Mouse (Mus musculus) duodenum, adult 2 months (tissue): ENCODE measurements around the gene Pde4a. TPM values are rescaled to one million over a fixed set of nuclear protein-coding genes. Genes with fewer than 3 reads are reported as not detected.

Experiments used
- polyA plus RNA-seq: library from polyadenylated mRNA; depleted of rRNA; stranded (reverse); fragments of >200 nt; gene quantifications from 2 replicates; pipeline ENCODE4 v1.2.3, GENCODE M21; 2012; ENCODE audit warnings: low replicate concordance; rRNA removed

Gene Pde4a
- 2.9 and 4.7 TPM in 2 replicates for polyA plus RNA-seq

DNA sequence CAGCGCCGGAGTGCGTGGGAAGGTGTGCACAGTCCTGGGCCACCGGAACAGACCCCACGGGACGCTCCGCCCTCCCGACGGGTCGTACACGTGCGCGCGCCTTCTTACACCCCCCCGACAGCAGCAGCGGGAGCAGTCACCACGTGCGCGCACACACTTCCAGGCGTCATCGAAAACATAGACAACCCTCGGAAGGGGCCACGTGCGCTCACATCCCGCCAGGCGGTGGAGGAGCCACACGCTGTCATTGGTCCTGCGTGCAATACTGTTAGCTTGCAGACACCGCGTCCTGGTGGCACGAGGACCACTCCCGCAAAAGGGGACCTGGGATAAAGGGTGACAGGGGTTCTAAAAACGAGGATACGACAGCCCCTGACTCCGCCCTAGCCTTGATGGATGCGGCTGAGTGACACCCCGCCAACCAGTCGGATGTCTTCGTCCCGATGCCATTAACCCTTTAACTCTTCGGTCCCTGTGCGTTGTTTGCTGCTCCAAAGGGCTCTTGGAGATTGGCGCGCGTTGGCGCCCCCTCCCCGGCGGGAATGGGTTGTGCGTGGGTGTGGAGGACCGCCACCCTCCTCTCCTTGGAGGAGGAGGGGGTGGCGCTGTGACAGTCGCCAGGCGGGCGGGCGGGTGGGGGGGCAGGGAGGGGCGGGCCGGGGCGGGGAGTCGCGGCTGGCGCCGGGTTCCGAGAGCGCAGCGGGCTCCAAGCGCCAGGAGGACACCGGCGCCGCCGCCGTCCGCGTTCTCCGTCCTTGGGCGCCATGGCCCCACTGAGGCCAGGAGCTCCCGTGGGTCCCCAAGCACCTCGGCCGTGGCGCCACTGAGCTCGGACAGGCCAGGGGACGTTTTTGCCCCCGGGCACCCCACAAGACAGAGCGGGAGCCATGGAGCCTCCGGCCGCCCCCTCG is at the start of gene Pde4a:
TSS of gene Pde4a (plus strand) at position 674 of the 911 bp plus-strand sequence.

DNA sequence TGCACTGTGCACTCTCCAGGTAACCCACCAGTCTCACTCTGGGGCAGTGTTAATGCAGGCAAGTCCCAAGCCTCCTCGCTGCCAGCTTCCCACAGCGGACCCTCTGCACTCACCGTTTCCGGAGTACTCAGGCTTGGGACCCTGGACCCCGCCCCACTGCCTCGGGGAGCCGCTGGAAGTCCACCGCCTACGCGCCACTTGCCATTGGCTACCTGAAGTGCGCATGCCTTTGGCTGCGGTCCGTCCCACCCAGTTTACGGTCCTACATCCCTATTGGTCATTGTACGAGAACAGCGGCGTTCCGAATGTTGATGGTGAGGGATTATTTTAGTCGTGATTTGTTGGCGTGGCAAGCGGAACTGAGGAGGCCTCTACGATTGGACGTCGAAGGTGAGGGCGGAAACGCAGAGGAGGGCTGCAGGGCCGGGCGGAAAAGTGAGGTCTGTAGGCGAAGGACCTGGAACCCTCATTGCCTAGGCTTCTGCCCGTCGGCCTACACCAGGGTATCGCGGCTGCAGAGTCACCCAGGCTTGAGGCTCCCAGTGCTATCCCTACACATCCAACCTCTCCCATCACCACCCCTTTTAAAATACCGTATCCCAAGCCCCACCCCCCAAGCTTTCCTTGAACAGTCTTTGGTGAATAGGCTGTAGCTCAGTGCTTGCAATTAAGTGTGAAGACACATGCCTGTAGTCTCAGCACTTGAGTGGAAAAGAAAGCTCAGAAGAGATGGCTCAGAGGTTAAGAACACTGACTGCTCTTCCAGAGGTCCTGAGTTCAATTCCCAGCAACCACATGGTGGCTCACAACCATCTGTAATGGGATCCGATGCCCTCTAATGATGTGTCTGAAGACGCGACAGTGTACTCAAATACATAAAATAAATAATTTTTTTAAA is 34.2 kb upstream of the Pde4a start, which contains the start of gene Tyk2:
TSS of gene Tyk2 (minus strand) at position 185 of the 898 bp plus-strand sequence.

DNA sequence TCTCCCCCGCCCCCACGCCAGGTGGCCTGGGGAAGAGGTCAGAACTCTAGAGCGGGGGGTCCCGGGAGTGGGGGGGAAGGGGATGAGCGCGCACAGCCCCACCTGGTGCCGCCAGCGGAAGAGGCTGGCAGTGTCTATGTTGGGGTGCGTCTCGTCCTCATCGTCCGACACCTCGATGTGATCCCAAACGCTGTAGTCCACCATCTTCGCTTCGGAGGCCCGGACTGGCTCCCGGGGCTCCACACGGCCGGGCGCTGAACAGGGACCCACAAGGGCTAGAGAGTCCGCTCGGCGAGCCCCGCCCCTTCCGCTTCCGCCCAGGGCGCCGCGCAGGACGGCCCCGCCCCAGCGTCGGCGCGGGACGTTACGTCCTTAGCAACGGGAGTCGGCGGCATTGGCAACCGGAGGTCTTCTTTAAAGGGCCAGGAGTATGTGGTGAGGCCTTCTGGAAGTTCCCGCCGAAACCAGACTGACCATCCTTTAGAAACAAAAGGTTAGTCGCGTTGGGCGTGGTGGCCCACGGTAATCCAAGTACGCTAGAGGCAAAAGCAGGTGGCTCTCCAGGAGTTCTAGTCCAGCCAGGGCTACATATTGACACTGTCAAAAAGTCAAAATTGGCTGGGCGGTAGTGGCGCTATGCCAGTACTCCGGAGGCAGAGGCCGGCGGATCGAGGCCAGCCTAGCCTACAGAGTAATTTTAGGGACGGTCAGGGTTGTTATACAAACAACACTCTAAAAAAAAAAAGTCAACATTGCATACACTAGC is 15.7 kb upstream of the Pde4a start, which contains the start of gene Cdc37:
TSS of gene Cdc37 (minus strand) at position 329 of the 766 bp plus-strand sequence.

GRCm38 (mm10) chr9:21238733-21239464 is 73.4 kb downstream of the Pde4a start, which contains the start of gene Keap1:
TSS of gene Keap1 (minus strand) at chr9:21239361.

GRCm38 (mm10) chr9:21248326-21248725 is 82.8 kb downstream of the Pde4a start, which contains the start of gene S1pr5:
TSS of gene S1pr5 (minus strand) at chr9:21248443.

Other genes with a start within 250 kb of the Pde4a start
- gene Dnmt1, start 205.8 kb upstream of the Pde4a start, polyA plus RNA-seq, result 18.2 and 20.2 TPM in 2 replicates
- gene S1pr2, start 188.9 kb upstream of the Pde4a start, polyA plus RNA-seq, result 1.6 and 2.6 TPM in 2 replicates
- 130 and 187 TPM in 2 replicates for gene Mrpl4, start 163.0 kb upstream of the Pde4a start, polyA plus RNA-seq
- 6.5 TPM in 2 replicates for gene Icam1, start 149.7 kb upstream of the Pde4a start, polyA plus RNA-seq
- gene Icam4, start 136.3 kb upstream of the Pde4a start, polyA plus RNA-seq, result 0.14 and 0.83 TPM in 2 replicates
- 0.13 TPM in 2 replicates for gene Icam5, start 133.6 kb upstream of the Pde4a start, polyA plus RNA-seq
- 0.25 and 0.50 TPM in 2 replicates for gene Zglp1, start 98.6 kb upstream of the Pde4a start, polyA plus RNA-seq
- gene Gm49373, start 92.6 kb upstream of the Pde4a start, polyA plus RNA-seq, result 0.15 and 0.40 TPM in 2 replicates
- gene Fdx1l, start 92.1 kb upstream of the Pde4a start, polyA plus RNA-seq, result 29.2 and 69.8 TPM in 2 replicates
- gene Gm38431, start 73.7 kb upstream of the Pde4a start, polyA plus RNA-seq, result 13.2 and 24.6 TPM in 2 replicates
- gene Raver1, start 73.7 kb upstream of the Pde4a start, polyA plus RNA-seq, result 70.5 and 116 TPM in 2 replicates
- 21.7 and 25.1 TPM in 2 replicates for gene Tyk2, start 34.5 kb upstream of the Pde4a start, polyA plus RNA-seq
- gene Cdc37, start 15.7 kb upstream of the Pde4a start, polyA plus RNA-seq, result 16.3 and 27.9 TPM in 2 replicates
- gene Keap1, start 73.6 kb downstream of the Pde4a start, polyA plus RNA-seq, result 68.3 and 85.9 TPM in 2 replicates
- gene S1pr5, start 82.7 kb downstream of the Pde4a start, polyA plus RNA-seq, result 0.13 and 0.16 TPM in 2 replicates
- 75.4 and 213 TPM in 2 replicates for gene Atg4d, start 99.6 kb downstream of the Pde4a start, polyA plus RNA-seq
- 8.6 and 13.3 TPM in 2 replicates for gene Kri1, start 122.3 kb downstream of the Pde4a start, polyA plus RNA-seq
- gene Cdkn2d, start 125.7 kb downstream of the Pde4a start, polyA plus RNA-seq, result 15.2 and 22.1 TPM in 2 replicates
- 55.7 and 57.9 TPM in 2 replicates for gene Ap1m2, start 146.6 kb downstream of the Pde4a start, polyA plus RNA-seq
- gene Slc44a2, start 155.0 kb downstream of the Pde4a start, polyA plus RNA-seq, result 9.2 and 13.8 TPM in 2 replicates
- 17.3 and 20.4 TPM in 2 replicates for gene Ilf3, start 202.2 kb downstream of the Pde4a start, polyA plus RNA-seq
- gene Qtrt1, start 246.1 kb downstream of the Pde4a start, polyA plus RNA-seq, result 24.0 and 24.6 TPM in 2 replicates